Mouse (Mus musculus) hindbrain, embryonic 11.5 days (tissue): Measurements from ENCODE around the gene Fam129b. TPM values are rescaled to one million over a fixed set of nuclear protein-coding genes. Genes with fewer than 3 reads are reported as not detected.

ENCODE experiments used
- ATAC-seq: fragments of 200-750 bp; cut with Nextera tagmentation; 2 replicates; pipeline ENCODE4 v1.8.0; 2017; ENCODE audit warnings: mild to moderate bottlenecking, moderate TSS enrichment, moderate library complexity; ENCODE audit not compliant: low FRiP score
- DNase-seq: peaks from one replicate; pipeline ENCODE4 v3.0.0-alpha.2; 2015; ENCODE audit warnings: low spot score
- H3K27ac ChIP-seq: fragments of 300-500 bp; sonication (generic); 2 replicates; pipeline ENCODE4 v1.5.1; 2014; ENCODE audit warnings: mild to moderate bottlenecking, low read depth, low read length
- H3K27me3 ChIP-seq: fragments of 300-500 bp; sonication (generic); 2 replicates; pipeline ENCODE4 v1.6.1; 2014; ENCODE audit warnings: mild to moderate bottlenecking, low read length, moderate library complexity, mixed read lengths; ENCODE audit not compliant: control insufficient read depth, insufficient read depth
- H3K36me3 ChIP-seq: fragments of 300-500 bp; sonication (generic); 2 replicates; pipeline ENCODE4 v1.6.1; 2014; ENCODE audit warnings: mild to moderate bottlenecking, low read length, moderate library complexity, mixed read lengths; ENCODE audit not compliant: control insufficient read depth, insufficient read depth
- H3K4me1 ChIP-seq: fragments of 300-500 bp; sonication (generic); replicated peaks from 2 replicates; pipeline ENCODE4 v1.6.1; 2014; ENCODE audit warnings: low read length, mixed read lengths; ENCODE audit not compliant: control insufficient read depth, insufficient read depth
- H3K4me2 ChIP-seq: fragments of 300-500 bp; sonication (generic); replicated peaks from 2 replicates; pipeline ENCODE4 v1.6.1; 2014; ENCODE audit warnings: mild to moderate bottlenecking, low read depth, low read length
- H3K4me3 ChIP-seq: fragments of 300-500 bp; sonication (generic); 2 replicates; pipeline ENCODE4 v1.5.1; 2014; ENCODE audit warnings: low read depth, low read length
- H3K9ac ChIP-seq: fragments of 300-500 bp; sonication (generic); 2 replicates; pipeline ENCODE4 v1.6.1; 2014; ENCODE audit warnings: low read depth, low read length
- H3K9me3 ChIP-seq: fragments of 300-500 bp; sonication (generic); 2 replicates; pipeline ENCODE4 v1.6.1; 2016; ENCODE audit warnings: low read length; ENCODE audit not compliant: control insufficient read depth
- WGBS: fragments of 180-500 bp; shearing (Covaris S2); extraction: QIAGEN DNeasy Blood & Tissue Kit; methylation state at CpG from one replicate; pipeline ENCODE4 v1.1.7; 2014; 5-methylcytosine and 5-hydroxymethylcytosine counted together
- polyA plus RNA-seq: library from polyadenylated mRNA; unstranded; fragments of >200 nt; fragmentation: Nextera tagmentation; extraction: Ambion mirVana; gene quantifications from 2 replicates; pipeline ENCODE4 v1.2.1, GENCODE M21; 2014

The Fam129b gene
- polyA plus RNA-seq, 1 experiment from 2014 or later: 11.6 TPM

DNA sequence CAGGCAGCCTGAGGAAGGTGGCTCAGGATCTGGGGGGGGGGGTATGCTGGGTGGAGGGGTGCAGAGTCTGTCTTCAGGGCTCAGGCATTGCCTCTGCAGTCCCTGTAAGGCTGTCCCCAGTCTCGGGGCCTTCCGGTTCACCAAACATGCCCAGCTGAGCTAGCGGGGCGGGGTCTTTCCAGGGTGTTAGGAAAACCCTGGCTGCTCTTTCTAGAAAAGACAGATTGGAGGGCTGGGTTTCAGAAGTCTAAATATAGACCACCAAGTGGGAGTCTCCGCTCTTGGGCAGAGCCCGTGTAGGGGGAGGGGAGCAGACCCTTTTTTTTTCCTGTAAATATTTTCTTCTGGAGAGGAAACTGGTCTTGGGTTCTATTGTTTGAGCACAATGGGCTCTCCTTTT is 32.4 kb downstream of the Fam129b start:
- no peak overlapping the region for H3K9ac ChIP-seq
- WGBS: 5% methylated on average over 6 of the region's 6 CpGs
- peak overlapping the region; percentile 61 for H3K27ac ChIP-seq
- no peaks in the 10 kb centered on the region for H3K9me3 ChIP-seq
- no peak overlapping the region for H3K4me3 ChIP-seq
- ATAC-seq (peak; percentile 53), DNase-seq (peak; percentile 65)
- no peaks in the 10 kb centered on the region for H3K27me3 ChIP-seq
- no peaks in the 10 kb centered on the region for H3K36me3 ChIP-seq
- no peak overlapping the region for H3K4me2 ChIP-seq
- peaks cover 6% of the 10 kb centered on the region; the same call in 1 of the 2 replicates for H3K4me1 ChIP-seq

DNA sequence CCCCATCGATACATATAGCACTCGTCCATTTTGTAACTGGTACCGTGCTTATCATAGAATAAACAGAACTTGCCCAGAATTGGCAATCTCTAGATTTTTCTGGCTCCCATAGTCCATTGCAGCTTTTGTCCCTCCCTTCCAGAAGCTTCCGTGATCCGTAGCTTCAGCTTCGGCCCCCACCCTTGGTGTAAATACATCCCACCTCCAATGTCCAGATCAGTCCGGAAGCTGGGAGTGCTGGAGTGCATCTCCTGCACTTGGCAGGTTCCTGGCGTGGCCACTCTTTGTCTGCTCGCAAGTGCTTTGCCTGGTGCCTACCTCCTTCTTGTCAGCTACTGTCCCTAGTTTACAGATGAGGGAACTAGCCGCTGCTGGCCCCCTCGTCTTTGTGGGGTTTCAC is 32.9 kb downstream of the Fam129b start:
- Histone ChIP-seq H3K27ac (peak overlapping the region; percentile 61), H3K4me3 (no peak overlapping the region), H3K9me3 (no peaks in the 10 kb centered on the region), H3K4me2 (no peak overlapping the region), H3K36me3 (no peaks in the 10 kb centered on the region), H3K4me1 (peaks cover 6% of the 10 kb centered on the region; the same call in 1 of the 2 replicates), H3K9ac (0 out of 2 replicates have a peak overlapping the region, but pooled peaks have one; percentile 3), H3K27me3 (no peaks in the 10 kb centered on the region)
- WGBS: 37% methylated on average over 11 of the region's 11 CpGs
- ATAC-seq: no peak
- DNase-seq: peak; percentile 21

DNA sequence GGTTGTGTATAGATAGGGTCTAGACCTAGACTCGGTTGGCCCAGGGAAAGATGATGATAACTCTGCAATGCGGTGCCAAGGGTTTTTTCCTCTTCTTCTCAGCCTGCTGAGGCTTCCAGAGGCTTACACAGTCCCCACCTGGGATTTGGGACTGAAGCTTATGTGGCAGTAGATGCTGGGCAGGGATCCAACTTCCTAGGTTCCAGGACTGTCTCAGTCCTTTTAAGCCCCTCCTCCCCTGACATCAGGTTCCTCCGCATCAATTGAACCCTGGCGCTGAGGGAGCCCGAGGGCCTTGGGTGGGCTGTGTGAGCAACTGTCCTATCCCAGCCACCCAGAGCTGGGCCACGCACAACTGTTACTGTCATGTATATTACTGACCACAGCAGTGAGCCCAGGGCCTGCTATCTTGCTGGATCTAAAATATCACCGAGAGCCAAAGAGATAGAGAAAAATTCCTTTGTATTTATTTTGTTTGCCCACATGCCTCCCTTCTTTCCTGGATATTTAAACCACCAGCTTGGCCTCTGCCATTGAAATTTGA is 35.8 kb downstream of the Fam129b start:
- Histone ChIP-seq H3K4me2 (no peak overlapping the region), H3K36me3 (no peaks in the 10 kb centered on the region), H3K27me3 (no peaks in the 10 kb centered on the region), H3K9ac (no peak overlapping the region), H3K9me3 (no peaks in the 10 kb centered on the region), H3K27ac (no peak overlapping the region), H3K4me3 (no peak overlapping the region), H3K4me1 (peaks cover 8% of the 10 kb centered on the region)
- DNase-seq: no peak
- ATAC-seq: no peak
- 94% methylated on average over 7 of the region's 7 CpGs for WGBS

DNA sequence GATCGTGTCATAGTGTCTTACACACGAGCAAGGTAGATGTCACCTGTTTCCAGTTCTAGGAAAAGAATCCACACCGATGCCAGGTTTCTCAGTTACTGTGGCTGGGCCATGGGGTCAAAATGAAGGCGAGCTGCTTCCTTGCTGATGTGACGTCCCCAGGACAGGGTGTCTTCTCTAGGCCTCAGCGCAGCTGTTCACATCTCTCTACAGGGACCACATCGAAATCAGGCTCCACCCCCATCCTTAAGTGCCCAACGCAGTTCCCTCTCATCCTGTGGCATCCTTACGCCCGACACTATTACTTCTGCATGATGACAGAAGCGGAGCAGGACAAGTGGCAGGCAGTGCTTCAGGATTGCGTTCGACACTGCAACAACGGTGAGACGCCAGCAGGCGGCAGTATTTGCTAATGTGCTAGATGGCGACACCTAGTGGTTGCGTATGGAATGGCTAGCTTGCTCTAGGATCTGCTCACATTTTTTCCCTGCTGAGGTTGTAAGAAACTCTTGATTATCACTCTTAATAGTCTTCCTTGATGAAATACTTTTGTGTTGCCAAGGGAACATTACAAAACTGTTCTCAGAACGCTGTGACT is 36.4 kb downstream of the Fam129b start:
- H3K4me1 ChIP-seq: peaks cover 6% of the 10 kb centered on the region
- H3K36me3 ChIP-seq: no peaks in the 10 kb centered on the region
- no peak overlapping the region for H3K4me3 ChIP-seq
- H3K9me3 ChIP-seq: no peaks in the 10 kb centered on the region
- no peak overlapping the region for H3K4me2 ChIP-seq
- H3K9ac ChIP-seq: no peak overlapping the region
- H3K27ac ChIP-seq: no peak overlapping the region
- 30% methylated on average over 19 of the region's 19 CpGs for WGBS
- H3K27me3 ChIP-seq: no peaks in the 10 kb centered on the region
- DNase-seq (peak; percentile 95), ATAC-seq (no peak)

DNA sequence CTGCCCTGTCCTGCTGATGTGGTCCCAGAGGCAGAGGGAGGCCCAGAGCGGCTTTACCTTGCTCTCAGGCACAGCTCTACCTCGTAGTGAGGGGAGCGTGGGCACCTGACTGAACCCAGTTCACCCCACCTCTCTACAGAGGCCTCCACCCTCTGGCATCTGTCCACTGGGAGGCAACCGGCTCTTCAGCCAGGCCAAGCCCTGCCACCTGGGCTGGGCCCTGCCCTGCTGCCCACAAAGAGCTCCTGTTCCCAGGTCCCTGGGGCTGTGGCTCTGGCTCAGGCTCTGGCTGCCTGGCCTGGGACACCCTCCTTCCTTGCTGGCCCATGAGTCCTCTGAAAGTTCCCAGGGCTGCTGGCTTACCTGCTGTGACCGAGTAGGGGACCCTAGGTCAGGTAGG is 38.4 kb downstream of the Fam129b start:
- DNase-seq: no peak
- Histone ChIP-seq H3K27me3 (no peaks in the 10 kb centered on the region), H3K4me2 (no peak overlapping the region), H3K9me3 (no peaks in the 10 kb centered on the region), H3K4me1 (peaks cover 3% of the 10 kb centered on the region; the same call in 1 of the 2 replicates), H3K36me3 (0 out of 2 replicates have a peak, but pooled peaks cover 3% of the 10 kb centered on the region), H3K9ac (no peak overlapping the region), H3K27ac (peak overlapping the region; percentile 33; the same call in 1 of the 2 replicates), H3K4me3 (no peak overlapping the region)
- WGBS: 68% methylated on average over 5 of the region's 5 CpGs
- ATAC-seq: no peak

DNA sequence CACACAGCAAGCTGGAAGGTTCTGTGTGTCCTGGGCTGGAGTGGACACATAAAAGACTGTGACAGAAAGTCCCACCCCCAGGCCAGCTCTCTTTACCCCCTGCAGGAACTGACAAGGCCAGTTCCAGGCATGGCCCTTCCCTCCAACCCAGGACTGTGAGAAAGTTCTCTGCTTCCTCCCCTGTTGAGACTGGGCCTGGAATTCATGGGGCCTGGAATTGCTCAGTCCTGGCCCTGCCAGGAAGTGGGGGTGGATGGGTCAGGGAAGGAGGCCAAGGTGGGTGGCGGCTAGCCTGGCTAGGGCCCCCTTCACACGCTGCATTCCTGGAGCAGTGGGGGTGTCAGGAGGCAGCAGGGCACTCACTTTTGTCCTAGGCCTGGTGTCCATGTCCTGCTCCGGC is 39.0 kb downstream of the Fam129b start:
- peak; percentile 14 for DNase-seq
- Histone ChIP-seq H3K27me3 (no peaks in the 10 kb centered on the region), H3K36me3 (0 out of 2 replicates have a peak, but pooled peaks cover 4% of the 10 kb centered on the region), H3K4me1 (peaks cover 3% of the 10 kb centered on the region; the same call in 1 of the 2 replicates), H3K9me3 (no peaks in the 10 kb centered on the region), H3K4me2 (no peak overlapping the region), H3K9ac (no peak overlapping the region), H3K27ac (peak overlapping the region; percentile 33; the same call in 1 of the 2 replicates), H3K4me3 (no peak overlapping the region)
- 32% methylated on average over 3 of the region's 3 CpGs for WGBS
- 0 out of 2 replicates have a peak, but pooled peaks have one; percentile 47 for ATAC-seq

DNA sequence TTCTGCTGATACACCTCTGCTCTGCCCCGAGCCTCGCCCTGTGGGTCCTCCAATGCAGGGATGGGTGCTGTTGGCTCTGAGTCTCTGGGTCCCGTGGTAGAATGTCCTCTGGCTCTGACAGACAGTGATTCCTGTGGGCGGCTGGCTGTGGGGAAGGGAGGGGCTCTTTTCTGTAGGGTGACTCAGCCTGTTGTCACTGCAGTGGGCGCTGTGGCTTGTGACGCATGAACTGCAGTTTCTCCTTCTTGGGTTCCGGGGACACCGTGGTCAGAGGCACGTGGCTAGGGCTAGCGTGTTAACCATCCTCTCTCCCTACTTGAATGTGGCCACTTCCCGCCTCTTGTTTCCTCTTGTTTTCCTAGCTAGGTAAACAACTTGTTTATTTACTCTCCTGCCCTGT is 41.6 kb downstream of the Fam129b start:
- Histone ChIP-seq H3K9ac (no peak overlapping the region), H3K9me3 (no peaks in the 10 kb centered on the region), H3K36me3 (0 out of 2 replicates have a peak, but pooled peaks cover 4% of the 10 kb centered on the region), H3K27ac (no peak overlapping the region), H3K4me1 (peaks cover 3% of the 10 kb centered on the region; the same call in 1 of the 2 replicates), H3K4me3 (no peak overlapping the region), H3K27me3 (no peaks in the 10 kb centered on the region), H3K4me2 (no peak overlapping the region)
- ATAC-seq: no peak
- no peak for DNase-seq
- whole genome bisulfite sequencing: 77% methylated on average over 11 of the region's 11 CpGs

DNA sequence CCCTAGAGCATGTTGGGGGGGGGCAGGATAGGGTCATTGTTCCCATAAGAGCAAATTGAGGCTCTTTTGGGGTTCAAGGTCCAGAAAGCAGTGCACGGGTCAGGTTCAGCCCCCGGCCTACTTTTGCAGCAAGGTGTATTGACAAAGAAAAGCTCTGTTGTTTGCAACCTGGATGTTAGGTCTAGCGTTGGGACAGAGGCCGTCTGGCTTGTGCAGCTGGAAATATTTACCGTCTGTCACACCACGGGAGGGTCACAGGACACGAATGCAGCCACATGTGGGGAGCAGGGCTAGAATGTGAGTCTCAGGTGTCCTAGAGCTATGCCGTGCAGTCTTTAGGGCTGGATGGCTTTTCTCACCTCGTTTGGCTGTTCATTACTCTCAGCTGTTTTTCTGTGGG is 42.5 kb downstream of the Fam129b start:
- Histone ChIP-seq H3K27ac (no peak overlapping the region), H3K27me3 (no peaks in the 10 kb centered on the region), H3K9me3 (no peaks in the 10 kb centered on the region), H3K4me3 (no peak overlapping the region), H3K4me2 (no peak overlapping the region), H3K9ac (no peak overlapping the region), H3K36me3 (0 out of 2 replicates have a peak, but pooled peaks cover 8% of the 10 kb centered on the region), H3K4me1 (peaks cover 3% of the 10 kb centered on the region; the same call in 1 of the 2 replicates)
- 72% methylated on average over 9 of the region's 9 CpGs for WGBS
- DNase-seq (no peak), ATAC-seq (no peak)

DNA sequence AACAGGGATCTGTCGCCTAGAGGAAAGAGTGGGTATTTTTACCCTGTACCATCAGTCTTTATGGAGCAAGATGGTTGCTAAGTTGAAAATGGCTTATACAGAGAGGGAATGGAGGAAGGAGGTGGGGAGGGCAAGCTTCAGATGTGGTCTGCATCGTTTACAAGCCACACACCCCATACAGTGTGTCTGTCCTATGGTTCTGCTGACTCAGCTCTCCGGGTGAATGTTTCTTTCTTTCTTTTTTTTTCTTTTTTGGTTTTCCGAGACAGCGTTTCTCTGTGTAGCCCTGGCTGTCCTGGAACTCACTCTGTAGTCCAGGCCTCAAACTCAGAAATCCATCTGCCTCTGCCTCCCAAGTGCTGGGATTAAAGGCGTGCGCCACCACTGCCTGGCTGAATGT is 45.3 kb downstream of the Fam129b start:
- WGBS: 89% methylated on average over 7 of the region's 7 CpGs
- 0 out of 2 replicates have a peak, but pooled peaks cover 8% of the 10 kb centered on the region for H3K36me3 ChIP-seq

More for the DNA sequence above, 45.3 kb downstream of the Fam129b start:
- no peaks in the 10 kb centered on the region for H3K9me3 ChIP-seq
- H3K4me3 ChIP-seq: no peak overlapping the region
- H3K9ac ChIP-seq: no peak overlapping the region
- H3K27ac ChIP-seq: no peak overlapping the region
- no peaks in the 10 kb centered on the region for H3K4me1 ChIP-seq
- ATAC-seq: no peak
- DNase-seq: no peak
- no peak overlapping the region for H3K4me2 ChIP-seq
- H3K27me3 ChIP-seq: no peaks in the 10 kb centered on the region
